Mouse (Mus musculus): Measurements from ENCODE around the gene F13b. TPM values are rescaled to one million over a fixed set of nuclear protein-coding genes. Genes with fewer than 3 reads are reported as not detected.

Gene F13b
- total and polyA plus RNA-seq, 3 experiments, result not detected

GRCm38 (mm10) chr1:139548536-139548935 is 47.0 kb downstream of the F13b start:
- Histone ChIP-seq H3K4me3 (ENCODE audit: low read depth, low read length) (no peak overlapping the region), H3K4me1 (ENCODE audit: insufficient read depth, low read depth, low read length) (no peaks in the 10 kb centered on the region), H3K36me3 (replicated peaks) (no peaks in the 10 kb centered on the region), H3K27me3 (ENCODE audit: insufficient read depth, low read length) (no peaks in the 10 kb centered on the region), H3K9me3 (replicated peaks) (no peaks in the 10 kb centered on the region)
- DNase-seq (ENCODE audit: low spot score), result no peak
- ATAC-seq (ENCODE audit: extremely low read depth, insufficient number of reproducible peaks, low FRiP score, poor library complexity, severe bottlenecking), result no peak
- TF ChIP-seq TAL1 (conservative IDR thresholded peaks at IDR 0.05; ENCODE audit: low read depth, low read length) (no peak), POLR2AphosphoS5 (IDR thresholded peaks at IDR 0.05; ENCODE audit: insufficient replicate concordance, low read depth, low read length) (no peak), CTCF (IDR thresholded peaks at IDR 0.05; ENCODE audit: low read depth, low read length) (no peak), GATA1 (IDR thresholded peaks at IDR 0.05; ENCODE audit: borderline replicate concordance, low read length) (no peak), GATA2 (IDR thresholded peaks at IDR 0.05; ENCODE audit: borderline replicate concordance, low read depth, low read length) (no peak)

DNA sequence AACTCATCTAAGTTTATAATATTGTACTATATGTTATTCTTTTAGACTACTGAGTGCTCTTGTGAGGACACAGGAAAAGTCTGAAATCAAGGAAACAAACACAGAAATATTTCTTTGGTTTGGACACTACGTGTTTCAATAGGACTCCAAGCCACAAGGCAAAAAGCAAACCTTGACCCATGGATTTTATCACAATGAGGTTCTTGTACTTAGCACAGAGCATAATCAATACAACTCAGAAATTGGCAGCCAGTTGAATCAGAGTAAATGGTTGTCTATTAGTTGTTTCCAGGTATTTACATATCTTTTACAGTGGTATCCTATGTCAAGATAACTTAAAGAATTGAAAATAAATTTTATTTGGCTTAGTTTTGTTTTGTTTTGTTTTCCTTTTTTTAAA is 49.8 kb downstream of the F13b start:
- Histone ChIP-seq H3K36me3 (replicated peaks) (no peaks in the 10 kb centered on the region), H3K27me3 (ENCODE audit: insufficient read depth, low read length) (no peaks in the 10 kb centered on the region), H3K4me3 (ENCODE audit: low read depth, low read length) (no peak overlapping the region), H3K4me1 (ENCODE audit: insufficient read depth, low read depth, low read length) (no peaks in the 10 kb centered on the region), H3K9me3 (replicated peaks) (no peaks in the 10 kb centered on the region)
- no peak for TF ChIP-seq GATA1 (IDR thresholded peaks at IDR 0.05; ENCODE audit: borderline replicate concordance, low read length)
- no peak for TF ChIP-seq TAL1 (conservative IDR thresholded peaks at IDR 0.05; ENCODE audit: low read depth, low read length)
- no peak for TF ChIP-seq CTCF (IDR thresholded peaks at IDR 0.05; ENCODE audit: low read depth, low read length)
- TF ChIP-seq GATA2 (IDR thresholded peaks at IDR 0.05; ENCODE audit: borderline replicate concordance, low read depth, low read length), result no peak
- TF ChIP-seq POLR2AphosphoS5 (IDR thresholded peaks at IDR 0.05; ENCODE audit: insufficient replicate concordance, low read depth, low read length), result no peak
- no peak for ATAC-seq (ENCODE audit: extremely low read depth, insufficient number of reproducible peaks, low FRiP score, poor library complexity, severe bottlenecking)
- DNase-seq (ENCODE audit: low spot score), result no peak

- no peaks in the 10 kb centered on the region for H3K4me1 ChIP-seq (ENCODE audit: insufficient read depth, low read depth, low read length)
- H3K27me3 ChIP-seq (ENCODE audit: insufficient read depth, low read length), result no peaks in the 10 kb centered on the region
- TF ChIP-seq CTCF (IDR thresholded peaks at IDR 0.05; ENCODE audit: low read depth, low read length), result no peak
- TF ChIP-seq POLR2AphosphoS5 (IDR thresholded peaks at IDR 0.05; ENCODE audit: insufficient replicate concordance, low read depth, low read length), result no peak
- TF ChIP-seq GATA1 (IDR thresholded peaks at IDR 0.05; ENCODE audit: borderline replicate concordance, low read length), result no peak
- TF ChIP-seq GATA2 (IDR thresholded peaks at IDR 0.05; ENCODE audit: borderline replicate concordance, low read depth, low read length), result no peak
- DNase-seq (ENCODE audit: low spot score), result no peak
- no peaks in the 10 kb centered on the region for H3K9me3 ChIP-seq (replicated peaks)
- no peak for ATAC-seq (ENCODE audit: extremely low read depth, insufficient number of reproducible peaks, low FRiP score, poor library complexity, severe bottlenecking)
- no peak within 1 kb of the TSS for H3K4me3 ChIP-seq (ENCODE audit: low read depth, low read length)
- H3K36me3 ChIP-seq (replicated peaks), result no peaks in the 10 kb centered on the region
These were observed 58.5 kb downstream of the F13b start, which contains the start of gene Cfhr1 for GRCm38 (mm10) chr1:139560024-139560423. Cfhr1 (minus strand) TSS chr1:139560272.

Other genes with a start within 250 kb of the F13b start
- not detected in 2 replicates for gene Crb1, start 124.6 kb upstream of the F13b start, total RNA-seq (2014; fragmentation: Nextera tagmentation)
- gene Crb1, start 124.6 kb upstream of the F13b start, total RNA-seq (2017), result 0.23 and 0.44 TPM in 2 replicates
- not detected in 2 replicates for gene Crb1, start 124.6 kb upstream of the F13b start, polyA plus RNA-seq (2012)
- 28.6 and 29.3 TPM in 2 replicates for gene Zbtb41, start 79.4 kb upstream of the F13b start, total RNA-seq (2014; fragmentation: Nextera tagmentation)
- gene Zbtb41, start 79.4 kb upstream of the F13b start, total RNA-seq (2017), result 24.4 and 29.4 TPM in 2 replicates
- 0.56 and 0.76 TPM in 2 replicates for gene Zbtb41, start 79.4 kb upstream of the F13b start, polyA plus RNA-seq (2012)
- gene Aspm, start 46.9 kb upstream of the F13b start, total RNA-seq (2014; fragmentation: Nextera tagmentation), result 83.9 and 107 TPM in 2 replicates
- 53.6 and 63.2 TPM in 2 replicates for gene Aspm, start 46.9 kb upstream of the F13b start, total RNA-seq (2017)
- 5.3 and 5.4 TPM in 2 replicates for gene Aspm, start 46.9 kb upstream of the F13b start, polyA plus RNA-seq (2012)
- gene Cfhr1, start 58.6 kb downstream of the F13b start, total RNA-seq (2014; fragmentation: Nextera tagmentation), result not detected in 2 replicates
- 0.33 TPM in 1 of 2 replicates, not detected in the other for gene Cfhr1, start 58.6 kb downstream of the F13b start, total RNA-seq (2017)
- gene Cfhr1, start 58.6 kb downstream of the F13b start, polyA plus RNA-seq (2012), result not detected in 2 replicates

All from G1E (cell line).